ENCODE assay signal across 8 mouse cellular contexts in genomic region chr7:127991643-127992487, GRCm38 (mm10). TPM values are rescaled to one million over a fixed set of nuclear protein-coding genes. Genes with fewer than 3 reads are reported as not detected.
DNase-seq lines count a peak whose midpoint lies in the region; ATAC-seq and TF ChIP-seq lines count a peak whose summit lies in the region.

No protein-coding gene starts in this region.

- no peak overlapping the region for H3ac ChIP-seq in C2C12 (ENCODE audit: control insufficient read depth, insufficient read length, low read depth)

- 49% methylated on average over 6 of the region's 6 CpGs for WGBS in embryonic facial prominence, embryonic 10.5 days
- WGBS in heart, embryonic 10.5 days, result 51% methylated on average over 6 of the region's 6 CpGs
- WGBS in liver, embryonic 12.5 days (ENCODE audit: insufficient replicate concordance), result 41% methylated on average over 6 of the region's 6 CpGs
- 53% methylated on average over 6 of the region's 6 CpGs for WGBS in neural tube, embryonic 11.5 days

- no peak overlapping the region for H3K4me3 ChIP-seq in C2C12 (ENCODE audit: insufficient read depth, poor library complexity, severe bottlenecking)
- no peak overlapping the region for H3K4me3 ChIP-seq in embryonic facial prominence, embryonic 10.5 days
- no peak overlapping the region for H3K4me3 ChIP-seq in heart, embryonic 10.5 days
- H3K4me3 ChIP-seq in liver, embryonic 12.5 days, result 0 out of 2 replicates have a peak overlapping the region, but pooled peaks have one; percentile 57
- no peak overlapping the region for H3K4me3 ChIP-seq in neural tube, embryonic 11.5 days (ENCODE audit: low read depth, low read length)

- peak; percentile 45; the same call in 1 of the 2 replicates for ATAC-seq in liver, embryonic 12.5 days
- peak; percentile 49; the same call in 1 of the 2 replicates for ATAC-seq in neural tube, embryonic 11.5 days (ENCODE audit: insufficient read depth, low FRiP score, low TSS enrichment)

- peak; percentile 66 for DNase-seq in adrenal gland, adult 2 months
- DNase-seq in embryonic facial prominence, embryonic 10.5 days (ENCODE audit: low spot score), result peak; percentile 74
- DNase-seq in heart, embryonic 10.5 days (ENCODE audit: low spot score), result peak; percentile 74
- DNase-seq in kidney, postnatal 10 days, result peak; percentile 87
- peak; percentile 75 for DNase-seq in neural tube, embryonic 11.5 days (ENCODE audit: low spot score)
- DNase-seq in thymus, postnatal 0 days (ENCODE audit: low spot score), result peak; percentile 80

- H3K27me3 ChIP-seq in C2C12 (ENCODE audit: control insufficient read depth, insufficient read depth, insufficient read length), result no peaks in the 10 kb centered on the region
- no peaks in the 10 kb centered on the region for H3K27me3 ChIP-seq in embryonic facial prominence, embryonic 10.5 days (replicated peaks; ENCODE audit: low read depth, poor library complexity, severe bottlenecking)
- no peaks in the 10 kb centered on the region for H3K27me3 ChIP-seq in heart, embryonic 10.5 days (ENCODE audit: insufficient read depth, poor library complexity, severe bottlenecking)
- no peaks in the 10 kb centered on the region for H3K27me3 ChIP-seq in liver, embryonic 12.5 days (replicated peaks)
- no peaks in the 10 kb centered on the region for H3K27me3 ChIP-seq in neural tube, embryonic 11.5 days (ENCODE audit: control insufficient read depth, insufficient read depth, low read length)

- TF ChIP-seq CTCF in C2C12 (IDR thresholded peaks at IDR 0.05; ENCODE audit: control insufficient read depth, insufficient read depth, insufficient read length), result peak; percentile 23

- no peaks in the 10 kb centered on the region for H3K79me3 ChIP-seq in C2C12 (ENCODE audit: low read depth)

- H3K36me3 ChIP-seq in C2C12 (ENCODE audit: control insufficient read depth, insufficient read depth), result peaks cover 47% of the 10 kb centered on the region
- H3K36me3 ChIP-seq in embryonic facial prominence, embryonic 10.5 days (replicated peaks), result peaks cover 58% of the 10 kb centered on the region
- peaks cover 38% of the 10 kb centered on the region for H3K36me3 ChIP-seq in heart, embryonic 10.5 days
- peaks cover 45% of the 10 kb centered on the region for H3K36me3 ChIP-seq in liver, embryonic 12.5 days
- H3K36me3 ChIP-seq in neural tube, embryonic 11.5 days (ENCODE audit: control insufficient read depth, insufficient read depth, low read length), result peaks cover 2% of the 10 kb centered on the region

- H3K4me1 ChIP-seq in embryonic facial prominence, embryonic 10.5 days, result peaks cover 19% of the 10 kb centered on the region
- H3K4me1 ChIP-seq in heart, embryonic 10.5 days, result peaks cover 22% of the 10 kb centered on the region
- peaks cover 37% of the 10 kb centered on the region for H3K4me1 ChIP-seq in liver, embryonic 12.5 days
- peaks cover 4% of the 10 kb centered on the region; the same call in 1 of the 2 replicates for H3K4me1 ChIP-seq in neural tube, embryonic 11.5 days (ENCODE audit: control insufficient read depth, insufficient read depth, low read length)

- H3K4me2 ChIP-seq in liver, embryonic 12.5 days, result peak overlapping the region; percentile 82
- H3K4me2 ChIP-seq in neural tube, embryonic 11.5 days (ENCODE audit: low read depth), result no peak overlapping the region

- H3K27ac ChIP-seq in embryonic facial prominence, embryonic 10.5 days (replicated peaks), result no peak overlapping the region
- no peak overlapping the region for H3K27ac ChIP-seq in heart, embryonic 10.5 days
- H3K27ac ChIP-seq in liver, embryonic 12.5 days, result 0 out of 2 replicates have a peak overlapping the region, but pooled peaks have one; percentile 58
- H3K27ac ChIP-seq in neural tube, embryonic 11.5 days (ENCODE audit: low read depth, low read length), result no peak overlapping the region

- H3K79me2 ChIP-seq in C2C12 (ENCODE audit: control insufficient read depth, insufficient read depth), result no peaks in the 10 kb centered on the region

- H3K9ac ChIP-seq in liver, embryonic 12.5 days, result no peak overlapping the region
- H3K9ac ChIP-seq in neural tube, embryonic 11.5 days (ENCODE audit: low read length), result no peak overlapping the region

- H3K9me3 ChIP-seq in embryonic facial prominence, embryonic 10.5 days, result no peaks in the 10 kb centered on the region
- no peaks in the 10 kb centered on the region for H3K9me3 ChIP-seq in heart, embryonic 10.5 days
- no peaks in the 10 kb centered on the region for H3K9me3 ChIP-seq in liver, embryonic 12.5 days (replicated peaks)
- H3K9me3 ChIP-seq in neural tube, embryonic 11.5 days (ENCODE audit: control insufficient read depth, low read length), result no peaks in the 10 kb centered on the region

TF ChIP-seq in C2C12, 6 proteins besides CTCF, POLR2A, EP300 and RAD21:
- TF ChIP-seq FOSL1 (IDR thresholded peaks at IDR 0.05; ENCODE audit: insufficient read depth, low read length, poor library complexity, severe bottlenecking) (no peak), CEBPB (IDR thresholded peaks at IDR 0.05; ENCODE audit: low read depth) (no peak)
TF ChIP-seq in C2C12: peak in this region for 0.

RNA-seq across cellular contexts. Expression of gene Pycard, which starts 1.8 kb away (rescaled TPM):
- polyA plus RNA-seq in C2C12 (2012; fragmentation: generic; extraction: Trizol), result 0.16 TPM
- 1 to 10 TPM; 2.3 to 3.7 TPM for total RNA-seq in adrenal gland, adult 2 months (2021)
- polyA plus RNA-seq in adrenal gland, adult 2 months (2012; rRNA removed), result 4.4 and 8.1 TPM in 2 replicates
- 5.8 and 6.2 TPM in 2 replicates for polyA plus RNA-seq in embryonic facial prominence, embryonic 10.5 days (2016; fragmentation: Nextera tagmentation; extraction: Ambion mirVana)
- polyA plus RNA-seq in heart, embryonic 10.5 days (2016; fragmentation: Nextera tagmentation; extraction: Ambion mirVana), result 27.8 and 35.5 TPM in 2 replicates
- polyA plus RNA-seq in liver, embryonic 12.5 days (2016; fragmentation: Nextera tagmentation; extraction: Ambion mirVana), result 32.9 and 33.8 TPM in 2 replicates
- polyA plus RNA-seq in neural tube, embryonic 11.5 days (2014; fragmentation: Nextera tagmentation; extraction: Ambion mirVana), result 6.3 and 8.6 TPM in 2 replicates
- 372 and 387 TPM in 2 replicates for polyA plus RNA-seq in thymus, postnatal 0 days (2015; fragmentation: Nextera tagmentation; extraction: Ambion mirVana)

RNA-seq across cellular contexts. Expression of gene Trim72, which starts 11.9 kb away (rescaled TPM):
- polyA plus RNA-seq in C2C12 (2012; fragmentation: generic; extraction: Trizol), result 0.83 TPM
- total RNA-seq in adrenal gland, adult 2 months (2021), result under 1 TPM in 1 of 2 experiments, not detected in 1; 0.17 TPM
- 0.16 and 0.29 TPM in 2 replicates for polyA plus RNA-seq in adrenal gland, adult 2 months (2012; rRNA removed)
- not detected in 2 replicates for polyA plus RNA-seq in embryonic facial prominence, embryonic 10.5 days (2016; fragmentation: Nextera tagmentation; extraction: Ambion mirVana)
- polyA plus RNA-seq in heart, embryonic 10.5 days (2016; fragmentation: Nextera tagmentation; extraction: Ambion mirVana), result 0.40 and 1.2 TPM in 2 replicates
- polyA plus RNA-seq in liver, embryonic 12.5 days (2016; fragmentation: Nextera tagmentation; extraction: Ambion mirVana), result not detected in 2 replicates
- polyA plus RNA-seq in neural tube, embryonic 11.5 days (2014; fragmentation: Nextera tagmentation; extraction: Ambion mirVana), result not detected in 2 replicates
- polyA plus RNA-seq in thymus, postnatal 0 days (2015; fragmentation: Nextera tagmentation; extraction: Ambion mirVana), result not detected in 2 replicates

RNA-seq across cellular contexts. Expression of gene Fus, which starts 24.6 kb away (rescaled TPM):
- polyA plus RNA-seq in C2C12 (2012; fragmentation: generic; extraction: Trizol), result 468 TPM
- 100 to 1,000 TPM; 176 to 229 TPM for total RNA-seq in adrenal gland, adult 2 months (2021)
- 139 and 145 TPM in 2 replicates for polyA plus RNA-seq in adrenal gland, adult 2 months (2012; rRNA removed)
- polyA plus RNA-seq in embryonic facial prominence, embryonic 10.5 days (2016; fragmentation: Nextera tagmentation; extraction: Ambion mirVana), result 349 and 372 TPM in 2 replicates
- 280 and 362 TPM in 2 replicates for polyA plus RNA-seq in heart, embryonic 10.5 days (2016; fragmentation: Nextera tagmentation; extraction: Ambion mirVana)
- polyA plus RNA-seq in liver, embryonic 12.5 days (2016; fragmentation: Nextera tagmentation; extraction: Ambion mirVana), result 217 and 225 TPM in 2 replicates
- polyA plus RNA-seq in neural tube, embryonic 11.5 days (2014; fragmentation: Nextera tagmentation; extraction: Ambion mirVana), result 48.1 and 51.6 TPM in 2 replicates
- 178 and 286 TPM in 2 replicates for polyA plus RNA-seq in thymus, postnatal 0 days (2015; fragmentation: Nextera tagmentation; extraction: Ambion mirVana)

RNA-seq across cellular contexts. Expression of gene Prss36, which starts 45.3 kb away (rescaled TPM):
- 4.7 TPM for polyA plus RNA-seq in C2C12 (2012; fragmentation: generic; extraction: Trizol)
- 1 to 10 TPM; 8.2 to 9.4 TPM for total RNA-seq in adrenal gland, adult 2 months (2021)
- polyA plus RNA-seq in adrenal gland, adult 2 months (2012; rRNA removed), result 24.8 and 27.8 TPM in 2 replicates
- 10.7 and 12.9 TPM in 2 replicates for polyA plus RNA-seq in embryonic facial prominence, embryonic 10.5 days (2016; fragmentation: Nextera tagmentation; extraction: Ambion mirVana)
- polyA plus RNA-seq in heart, embryonic 10.5 days (2016; fragmentation: Nextera tagmentation; extraction: Ambion mirVana), result 10.9 and 13.0 TPM in 2 replicates
- polyA plus RNA-seq in liver, embryonic 12.5 days (2016; fragmentation: Nextera tagmentation; extraction: Ambion mirVana), result 3.9 and 5.1 TPM in 2 replicates
- 11.6 and 11.7 TPM in 2 replicates for polyA plus RNA-seq in neural tube, embryonic 11.5 days (2014; fragmentation: Nextera tagmentation; extraction: Ambion mirVana)
- polyA plus RNA-seq in thymus, postnatal 0 days (2015; fragmentation: Nextera tagmentation; extraction: Ambion mirVana), result 7.8 and 11.1 TPM in 2 replicates

Comparison
In these comparisons a context has a peak if more than half of its experiments do, and no peak if none do; other contexts are left out.
1. RNA of gene Pycard, which starts 1.8 kb away (polyA plus RNA-seq): 372 to 387 TPM in thymus, postnatal 0 days; 32.9 to 33.8 TPM in liver, embryonic 12.5 days, 27.8 to 35.5 TPM in heart, embryonic 10.5 days, 6.3 to 8.6 TPM in neural tube, embryonic 11.5 days, 5.8 to 6.2 TPM in embryonic facial prominence, embryonic 10.5 days, 4.4 to 8.1 TPM in adrenal gland, adult 2 months and 0.16 TPM in C2C12 (single experiment); every median in the first group is over 10 times any median in the second.
2. Peak in every context shown above with its lines, with median percentiles within 50 percentile points of each other: DNase-seq.